Mouse (Mus musculus) layer of hippocampus, postnatal 36 days (tissue): ENCODE results near the gene Smg1. TPM values are rescaled to one million over a fixed set of nuclear protein-coding genes. Genes with fewer than 3 reads are reported as not detected.
"Not testable (repeated sequence)": the region's sequence is repeated elsewhere in the genome, so short reads cannot be mapped to it uniquely, and the experiment has no call there.

Experiments
- DNase-seq, 2 experiments: peaks; one replicate each; pipeline ENCODE4 v3.0.0; 2022
- total RNA-seq, 2 experiments: library from RNA; stranded (reverse); gene quantifications; 2 replicates each; pipeline ENCODE4 v1.2.3; 2021

Gene Smg1
- total RNA-seq, 2 experiments from 2014 or later: 84.4 to 91.5 TPM

GRCm38 (mm10) chr7:118248069-118248468 is 4.6 kb upstream of the Smg1 start:
- no peak for DNase-seq

DNA sequence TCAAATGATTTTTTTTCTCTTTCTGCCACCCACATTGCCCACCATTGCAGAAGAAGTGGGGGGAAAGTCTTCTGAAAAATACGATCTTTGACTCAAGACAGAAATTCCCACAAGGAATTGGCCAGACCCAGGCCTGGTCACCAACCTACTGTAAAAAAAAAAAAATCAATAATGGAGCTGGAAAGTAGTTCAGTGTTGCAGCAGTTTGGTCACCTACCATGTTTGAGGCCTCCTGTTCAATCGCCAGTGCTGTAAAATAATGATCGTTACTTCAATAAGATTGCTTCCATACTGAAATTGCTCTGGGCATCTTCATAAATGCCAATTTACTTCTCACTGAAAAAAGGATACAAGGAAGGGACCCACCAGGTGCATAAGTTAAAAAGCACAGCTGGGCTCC is 1.8 kb upstream of the Smg1 start:
- no peak for DNase-seq

DNA sequence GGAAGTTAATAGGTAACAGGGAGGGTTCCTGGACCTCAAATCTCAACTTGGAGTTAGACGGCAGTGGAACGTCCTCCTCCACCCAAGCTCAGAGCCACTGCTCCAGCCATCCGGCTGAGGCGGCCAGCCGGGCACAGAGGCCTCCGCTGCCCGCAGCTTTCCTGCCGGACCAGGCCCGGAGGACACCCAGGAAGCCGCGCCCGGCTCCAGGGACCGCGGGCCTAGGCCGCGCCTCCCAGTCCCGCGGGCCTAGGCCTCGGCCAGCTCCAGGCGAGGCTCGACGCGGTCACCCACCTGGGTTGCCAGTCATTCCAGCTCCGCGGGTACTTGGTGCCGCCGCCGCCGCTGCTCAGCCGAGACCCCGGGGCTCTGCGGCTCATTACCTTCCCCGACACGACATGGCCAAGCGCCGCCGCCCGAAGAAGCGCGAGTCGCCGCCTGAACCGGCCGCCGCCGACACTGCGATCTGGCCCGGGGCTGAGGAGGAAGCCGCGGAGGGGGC is 508 bp downstream of the Smg1 start:
- no peak for DNase-seq

DNA sequence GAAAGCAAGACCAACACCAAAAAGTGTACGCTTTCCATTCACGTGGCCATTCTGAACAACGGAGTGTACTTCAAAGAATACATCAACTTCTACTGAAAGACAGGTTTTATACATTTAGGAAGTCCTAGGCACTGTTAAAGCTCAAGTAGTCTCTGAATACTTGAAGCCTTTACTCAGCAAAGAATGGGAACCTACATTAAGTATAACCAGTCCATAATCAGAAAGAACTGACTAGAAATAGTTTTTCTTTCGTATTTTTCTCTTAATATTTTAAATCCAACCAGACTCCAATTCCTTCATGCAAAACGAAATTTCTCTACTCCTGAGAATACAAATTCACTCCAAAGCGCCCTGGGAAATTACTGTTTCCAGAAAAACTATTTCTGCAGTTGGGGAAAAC is 1.2 kb downstream of the Smg1 start:
- DNase-seq: no peak

- DNase-seq: no peak
Observed at GRCm38 (mm10) chr7:118240402-118240801, 3.1 kb downstream of the Smg1 start.

GRCm38 (mm10) chr7:118239996-118240395 is 3.5 kb downstream of the Smg1 start:
- no peak for DNase-seq

DNA sequence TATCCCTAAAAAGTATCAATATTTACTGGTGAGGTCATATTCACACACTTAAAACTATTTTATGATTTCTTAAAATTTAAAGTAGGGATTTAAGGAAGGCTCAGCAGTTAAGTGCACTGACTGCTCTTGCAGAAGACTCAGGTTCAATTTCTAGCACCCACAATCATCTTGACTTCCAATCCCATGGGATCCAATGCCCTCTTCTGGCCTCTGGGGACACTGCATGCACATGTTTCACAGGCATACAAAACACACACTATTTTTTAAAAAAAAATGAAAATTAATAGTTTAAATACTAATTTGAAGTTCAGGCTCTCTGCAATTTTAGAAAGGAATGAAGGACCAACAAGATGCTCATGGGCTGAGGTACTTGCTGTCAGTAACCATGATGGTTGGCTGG is 6.5 kb downstream of the Smg1 start:
- no peak for DNase-seq

DNA sequence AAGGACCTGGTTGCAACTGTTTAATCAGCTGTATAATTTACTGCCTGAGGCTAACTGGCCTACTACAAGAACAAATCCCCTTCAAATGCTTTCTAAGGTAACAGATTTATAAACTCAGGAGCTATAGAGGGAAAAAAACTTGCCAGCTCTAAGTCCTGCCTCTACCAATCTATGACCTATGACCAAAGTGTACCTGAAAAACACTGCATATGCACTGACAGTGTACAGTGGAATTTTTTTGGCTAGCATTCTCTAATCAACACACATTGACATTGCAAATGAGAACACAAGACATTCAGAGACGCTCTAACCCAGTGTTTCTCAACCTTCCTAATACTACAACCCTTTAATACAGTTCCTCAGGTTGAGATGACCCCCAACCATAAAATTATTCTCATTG is 9.2 kb downstream of the Smg1 start:
- DNase-seq: no peak

- no peak for DNase-seq
Observed at GRCm38 (mm10) chr7:118232613-118233012, 10.9 kb downstream of the Smg1 start.

GRCm38 (mm10) chr7:118219777-118220176 is 23.7 kb downstream of the Smg1 start:
- no peak for DNase-seq

- DNase-seq: no peak
Observed at GRCm38 (mm10) chr7:118206396-118206795, 37.1 kb downstream of the Smg1 start.

- DNase-seq: no peak
Observed at GRCm38 (mm10) chr7:118195756-118196155, 47.7 kb downstream of the Smg1 start.

DNA sequence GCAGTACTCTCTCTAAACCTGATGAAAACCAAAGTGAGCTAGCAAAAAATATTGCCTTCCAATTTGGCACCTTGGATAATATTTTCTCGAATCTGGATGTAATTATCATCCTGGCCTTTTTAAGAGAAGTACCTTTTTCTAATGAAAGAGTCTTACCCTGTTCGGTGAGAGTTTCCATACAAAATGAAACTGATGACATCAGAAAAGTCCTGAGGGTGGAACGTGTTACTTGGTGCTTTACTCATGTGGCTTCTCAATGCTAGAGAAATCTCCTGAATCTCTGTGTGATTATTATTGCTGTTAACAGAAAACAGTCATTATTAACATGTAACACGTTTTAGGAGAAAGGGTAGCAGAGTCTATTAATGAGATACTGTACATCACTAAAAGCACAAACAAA is 57.6 kb downstream of the Smg1 start:
- no peak for DNase-seq

- DNase-seq: no peak
Observed at GRCm38 (mm10) chr7:118184604-118185003, 58.9 kb downstream of the Smg1 start.

- no peak for DNase-seq
Observed at GRCm38 (mm10) chr7:118181123-118181522, 62.3 kb downstream of the Smg1 start.

GRCm38 (mm10) chr7:118179782-118180181 is 63.7 kb downstream of the Smg1 start:
- no peak for DNase-seq

- DNase-seq: no peak
Observed at GRCm38 (mm10) chr7:118175821-118176355, 67.6 kb downstream of the Smg1 start.

GRCm38 (mm10) chr7:118170125-118170524 is 73.3 kb downstream of the Smg1 start:
- not testable (repeated sequence) for DNase-seq

- DNase-seq: no peak
Observed at GRCm38 (mm10) chr7:118163006-118163405, 80.5 kb downstream of the Smg1 start.

GRCm38 (mm10) chr7:118160121-118160520 is 83.3 kb downstream of the Smg1 start:
- no peak for DNase-seq

GRCm38 (mm10) chr7:118156461-118156860 is 87.0 kb downstream of the Smg1 start:
- DNase-seq: no peak

DNA sequence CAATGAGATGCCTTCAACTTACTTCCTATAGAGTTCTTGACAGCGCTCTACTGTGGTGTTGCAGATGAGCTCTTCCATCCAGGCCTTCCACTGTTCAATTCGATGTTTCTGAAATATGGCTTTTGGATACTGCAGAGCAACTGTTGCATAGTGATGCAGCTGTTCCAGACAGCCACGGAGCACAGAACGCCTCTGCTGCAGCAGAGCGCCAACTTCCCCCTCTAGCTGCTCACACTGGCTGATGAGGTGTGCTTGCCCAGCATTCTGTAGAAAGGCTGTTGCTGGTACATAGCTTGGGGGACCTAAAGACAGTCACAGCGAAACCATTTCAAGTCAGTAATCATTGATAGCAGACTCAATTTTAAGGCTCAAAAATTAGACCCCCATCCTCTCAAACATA is 89.3 kb downstream of the Smg1 start:
- no peak for DNase-seq

DNA sequence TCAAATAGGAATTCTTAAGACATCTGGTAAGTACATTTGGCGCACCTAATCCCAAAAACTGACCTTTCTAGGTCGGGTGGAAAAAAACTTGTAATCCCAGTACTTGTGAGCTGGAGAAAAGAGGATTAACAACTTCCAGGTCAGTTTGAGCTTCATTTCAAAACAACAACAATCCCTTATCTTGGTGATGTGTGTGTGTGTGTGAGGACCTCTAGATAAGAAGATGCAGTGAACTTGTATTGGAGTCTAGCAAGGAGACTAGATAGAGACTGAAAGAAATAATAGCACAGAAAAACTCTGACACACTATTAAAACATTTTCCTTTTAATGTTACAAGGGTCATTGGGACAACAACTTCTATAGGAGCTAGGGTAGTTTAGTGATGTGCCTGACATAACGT is 99.9 kb downstream of the Smg1 start:
- DNase-seq: no peak

DNA sequence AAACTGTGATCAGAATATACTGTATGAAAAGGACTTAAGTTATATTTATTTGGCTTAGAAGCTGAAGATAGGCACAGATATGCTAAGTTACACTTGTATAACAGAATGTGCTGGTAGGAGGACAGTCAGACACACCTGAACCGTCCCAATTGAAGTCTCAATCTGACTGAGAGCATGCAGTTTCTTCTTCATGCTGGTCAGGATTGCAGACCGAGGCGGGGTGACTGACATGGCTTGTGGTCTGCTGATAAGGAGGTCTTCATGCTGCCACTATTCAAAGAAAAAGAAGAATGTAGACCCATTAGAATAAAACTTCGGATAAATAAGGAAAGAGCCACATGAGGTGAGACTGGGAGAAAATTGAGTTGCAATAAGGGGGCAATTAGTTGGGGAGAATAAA is 100.3 kb downstream of the Smg1 start:
- no peak for DNase-seq

DNA sequence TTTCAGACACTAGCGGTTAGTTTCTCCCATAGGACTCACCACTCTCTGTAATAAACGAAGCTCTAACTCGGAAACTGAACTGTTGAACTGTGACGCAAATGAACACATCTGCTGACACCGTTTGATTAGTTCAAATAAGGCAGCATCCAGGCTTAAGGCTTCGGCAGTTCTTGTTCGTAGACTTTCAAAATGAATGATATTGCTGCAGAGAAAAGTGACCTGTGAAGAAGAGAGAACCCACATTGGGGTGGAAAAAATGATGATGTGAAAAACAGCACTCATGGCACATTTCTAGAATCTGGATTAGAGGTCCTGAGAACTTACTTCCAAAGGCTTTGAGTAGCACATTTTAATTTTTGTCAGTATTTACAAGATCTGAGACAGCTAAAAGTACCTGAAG is 102.2 kb downstream of the Smg1 start:
- no peak for DNase-seq
